Mouse (Mus musculus) layer of hippocampus, adult 8-10 months (tissue): ENCODE results near the gene Gm14443. TPM values are rescaled to one million over a fixed set of nuclear protein-coding genes. Genes with fewer than 3 reads are reported as not detected.
"Not testable (repeated sequence)": the region's sequence is repeated elsewhere in the genome, so short reads cannot be mapped to it uniquely, and the experiment has no call there.

Source experiments
- DNase-seq, 2 experiments: peaks; one replicate each; pipeline ENCODE4 v3.0.0; 2022; ENCODE audit warnings: low spot score in 2 of 2
- total RNA-seq, 4 experiments: library from RNA; stranded (reverse); gene quantifications; 2 replicates each; pipeline ENCODE4 v1.2.4; 2022

Gene Gm14443
- total RNA-seq, result 1 to 10 TPM; 6.1 to 8.8 (median 8.4) TPM

- DNase-seq, result not testable (repeated sequence)
Observed at GRCm38 (mm10) chr2:175175401-175176180, at the start of gene Gm14443. Gene Gm14443 (minus strand): TSS chr2:175175871.

GRCm38 (mm10) chr2:175206732-175207131 is 31.1 kb upstream of the Gm14443 start, which contains the start of gene Gm14391:
Gene Gm14391 (minus strand): TSS chr2:175206917.
- not testable (repeated sequence) for DNase-seq

DNA sequence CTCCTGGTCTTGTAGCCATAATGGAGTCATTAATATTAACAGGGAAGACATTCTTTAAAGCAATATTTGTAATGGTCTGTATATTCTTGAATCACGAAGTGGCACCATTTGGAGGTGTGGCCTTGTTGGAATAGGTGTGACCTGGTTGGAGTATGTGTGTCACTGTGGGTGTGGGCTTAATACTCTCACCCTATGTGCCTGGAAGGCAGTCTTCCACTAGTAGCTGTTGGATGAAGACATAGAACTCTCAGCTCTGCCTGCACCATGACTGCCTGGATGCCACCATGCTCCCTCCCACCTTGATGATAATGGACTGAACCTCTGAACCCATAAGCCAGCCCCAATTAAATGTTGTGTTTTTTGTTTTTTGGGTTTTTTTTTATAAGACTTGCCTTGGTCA is 3.3 kb upstream of the Gm14443 start:
- DNase-seq, result not testable (repeated sequence)

- DNase-seq, result no peak
Observed at GRCm38 (mm10) chr2:175176312-175176711, 641 bp upstream of the Gm14443 start.

DNA sequence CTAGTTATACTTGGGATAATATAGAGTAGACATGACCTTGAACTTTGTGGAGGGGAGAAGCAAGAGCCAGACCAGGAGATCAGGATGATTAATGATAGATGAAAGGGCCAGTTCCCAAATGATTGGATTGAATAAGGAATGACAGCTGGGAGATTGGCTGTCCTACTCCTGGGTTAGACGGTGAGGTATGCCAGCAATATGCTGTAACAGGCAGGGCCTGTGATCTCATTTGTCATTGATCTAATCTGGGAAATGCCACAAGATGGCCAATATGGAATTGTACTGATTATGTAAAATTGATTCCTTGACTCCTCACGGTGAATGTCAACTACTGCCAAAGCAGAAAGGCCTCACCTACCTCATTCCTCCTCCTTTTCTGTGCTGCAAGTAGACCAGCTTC is 1.6 kb downstream of the Gm14443 start:
- DNase-seq, result not testable (repeated sequence)

GRCm38 (mm10) chr2:175172906-175173595 is 2.6 kb downstream of the Gm14443 start:
- DNase-seq, result not testable (repeated sequence)

- DNase-seq, result no peak
Observed at GRCm38 (mm10) chr2:175172123-175172522, 3.5 kb downstream of the Gm14443 start.

GRCm38 (mm10) chr2:175166870-175167269 is 8.8 kb downstream of the Gm14443 start:
- DNase-seq, result not testable (repeated sequence)

- DNase-seq, result not testable (repeated sequence)
Observed at GRCm38 (mm10) chr2:175165110-175165509, 10.6 kb downstream of the Gm14443 start.

DNA sequence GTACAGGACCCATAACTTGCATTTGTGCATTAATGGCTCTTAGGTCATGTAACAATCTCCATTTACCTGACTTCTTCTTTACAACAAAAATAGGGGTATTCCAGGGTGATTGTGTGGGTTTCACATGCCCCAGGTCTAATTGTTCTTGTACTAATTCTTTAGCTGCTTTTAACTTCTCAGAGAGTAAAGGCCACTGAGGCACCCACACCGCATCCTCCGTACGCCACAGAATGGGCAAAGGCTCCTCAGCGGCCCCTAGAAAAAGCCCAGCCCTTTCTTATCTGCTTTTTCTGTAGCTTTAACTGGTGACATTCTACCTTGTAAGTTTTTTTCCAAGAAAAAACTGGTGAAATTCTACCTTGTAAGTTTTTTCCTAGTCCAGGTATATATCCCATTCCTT is 14.2 kb downstream of the Gm14443 start:
- not testable (repeated sequence) for DNase-seq

- no peak for DNase-seq
Observed at GRCm38 (mm10) chr2:175158642-175159041, 17.0 kb downstream of the Gm14443 start.

GRCm38 (mm10) chr2:175156696-175157095 is 19.0 kb downstream of the Gm14443 start:
- DNase-seq, result no peak

DNA sequence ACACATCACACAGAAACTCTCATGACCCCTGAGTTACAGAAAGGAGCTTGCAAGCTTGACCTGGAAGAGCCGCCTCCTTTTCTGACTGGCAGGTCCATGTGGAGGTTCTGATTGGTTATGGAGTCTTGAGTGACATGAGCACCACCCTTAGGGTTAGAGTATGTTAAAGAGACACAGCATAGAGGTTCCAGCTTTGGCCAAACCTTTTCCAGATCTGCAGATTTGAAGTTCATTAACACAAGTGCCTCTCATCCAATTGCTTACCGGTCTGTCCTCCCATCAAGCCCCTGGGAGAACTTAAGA is 33.7 kb downstream of the Gm14443 start, which contains the start of gene Gm14399:
Gm14399 (minus strand) TSS at position 20 of the 303 bp plus-strand sequence.
- peak in 1 of 2 experiments; percentile 31 for DNase-seq

GRCm38 (mm10) chr2:175141118-175141992 is 34.3 kb downstream of the Gm14443 start:
- DNase-seq, result peak in 1 of 2 experiments; percentile 21

DNA sequence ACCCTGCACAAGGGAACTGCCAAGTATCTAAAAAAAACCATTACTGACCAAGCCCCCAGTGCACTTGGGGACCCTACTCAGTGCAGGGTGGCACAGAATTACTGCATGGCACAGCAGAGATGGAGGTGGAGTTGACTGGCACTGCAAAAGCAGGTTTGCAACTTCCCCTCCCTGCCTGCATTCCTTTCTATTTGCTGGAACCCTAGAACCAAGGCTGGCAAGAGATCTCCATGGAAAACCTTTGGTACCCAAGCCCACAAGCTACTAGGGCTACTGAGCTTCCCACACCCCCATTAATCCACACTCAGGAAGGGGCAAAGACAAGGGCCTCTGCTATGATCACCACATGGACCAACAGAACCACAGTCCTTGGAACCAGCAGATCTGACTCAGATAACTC is 35.0 kb downstream of the Gm14443 start:
- DNase-seq, result not testable (repeated sequence)

Other genes starting within 250 kb of the Gm14443 start
- 1 to 10 TPM in 3 of 4 experiments, under 1 TPM in 1; 0.67 to 3.2 (median 2.1) TPM for gene Gm14444, start 165.6 kb downstream of the Gm14443 start, total RNA-seq
- gene Gm14393, start 108.1 kb downstream of the Gm14443 start, total RNA-seq, result 1 to 10 TPM in 1 of 4 experiments, not detected in 3; 2.5 TPM
- gene Gm14399, start 33.9 kb downstream of the Gm14443 start, total RNA-seq, result 10 to 100 TPM; 22.8 to 28.8 (median 27.4) TPM
- gene Gm14391, start 31.0 kb upstream of the Gm14443 start, total RNA-seq, result 100 to 1,000 TPM in 3 of 4 experiments, 10 to 100 TPM in 1; 96.0 to 126 (median 110) TPM
- gene Gm14440, start 99.3 kb upstream of the Gm14443 start, total RNA-seq, result 10 to 100 TPM in 1 of 4 experiments, not detected in 3; 16.9 TPM
- gene Gm4631, start 162.3 kb upstream of the Gm14443 start, total RNA-seq, result 10 to 100 TPM; 61.9 to 81.5 (median 72.0) TPM
- 1 to 10 TPM; 3.5 to 7.6 (median 5.6) TPM for gene Zfp968, start 196.6 kb upstream of the Gm14443 start, total RNA-seq